Mouse (Mus musculus): ENCODE data around the gene Myrip. TPM values are rescaled to one million over a fixed set of nuclear protein-coding genes. Genes with fewer than 3 reads are reported as not detected.
"Not testable (repeated sequence)": the region's sequence is repeated elsewhere in the genome, so short reads cannot be mapped to it uniquely, and the experiment has no call there.

The Myrip gene
- 0.24 and 0.29 TPM in 2 replicates for polyA plus RNA-seq (2015; fragmentation: Nextera tagmentation; extraction: Ambion mirVana)

- WGBS = 80% methylated on average over 1 of the region's 1 CpGs
- not testable (repeated sequence) for ATAC-seq (ENCODE audit: low read depth)
- peaks cover 44% of the 10 kb centered on the region for H3K27me3 ChIP-seq (ENCODE audit: control insufficient read depth, insufficient read depth, low read depth, low read length)
Observed at GRCm38 (mm10) chr9:120301213-120301612, at the start of gene Myrip. TSS of gene Myrip (plus strand) at chr9:120301513.

GRCm38 (mm10) chr9:120259805-120260204 is 41.5 kb upstream of the Myrip start:
- Histone ChIP-seq H3K4me2 (ENCODE audit: low read depth, low read length) (no peak overlapping the region), H3K36me3 (ENCODE audit: control insufficient read depth, insufficient read depth, low read length) (no peaks in the 10 kb centered on the region), H3K9me3 (ENCODE audit: control insufficient read depth, low read length) (no peaks in the 10 kb centered on the region), H3K27me3 (ENCODE audit: control insufficient read depth, insufficient read depth, low read depth, low read length) (no peaks in the 10 kb centered on the region), H3K27ac (ENCODE audit: low read length) (no peak overlapping the region), H3K4me1 (replicated peaks; ENCODE audit: control insufficient read depth, insufficient read depth, low read length) (no peaks in the 10 kb centered on the region), H3K9ac (ENCODE audit: low read length) (no peak overlapping the region), H3K4me3 (ENCODE audit: low read length) (no peak overlapping the region)
- ATAC-seq (ENCODE audit: low read depth) = no peak
- WGBS = 50% methylated on average over 8 of the region's 8 CpGs

More at GRCm38 (mm10) chr9:120301213-120301612, at the start of gene Myrip:
- H3K36me3 ChIP-seq (ENCODE audit: control insufficient read depth, insufficient read depth, low read length); H3K4me1 ChIP-seq (replicated peaks; ENCODE audit: control insufficient read depth, insufficient read depth, low read length); H3K27ac ChIP-seq (ENCODE audit: low read length); H3K9me3 ChIP-seq (ENCODE audit: control insufficient read depth, low read length); H3K9ac ChIP-seq (ENCODE audit: low read length); H3K4me3 ChIP-seq (ENCODE audit: low read length); H3K4me2 ChIP-seq (ENCODE audit: low read depth, low read length): not testable (repeated sequence)

GRCm38 (mm10) chr9:120263994-120264393 is 37.3 kb upstream of the Myrip start:
- no peaks in the 10 kb centered on the region for H3K9me3 ChIP-seq (ENCODE audit: control insufficient read depth, low read length)
- no peaks in the 10 kb centered on the region for H3K27me3 ChIP-seq (ENCODE audit: control insufficient read depth, insufficient read depth, low read depth, low read length)
- no peaks in the 10 kb centered on the region for H3K36me3 ChIP-seq (ENCODE audit: control insufficient read depth, insufficient read depth, low read length)
- no peak overlapping the region for H3K4me2 ChIP-seq (ENCODE audit: low read depth, low read length)
- H3K27ac ChIP-seq (ENCODE audit: low read length) = no peak overlapping the region
- H3K4me3 ChIP-seq (ENCODE audit: low read length) = no peak overlapping the region
- H3K9ac ChIP-seq (ENCODE audit: low read length) = no peak overlapping the region
- ATAC-seq (ENCODE audit: low read depth) = no peak
- H3K4me1 ChIP-seq (replicated peaks; ENCODE audit: control insufficient read depth, insufficient read depth, low read length) = no peaks in the 10 kb centered on the region
- 47% methylated on average over 5 of the region's 5 CpGs for WGBS

- no peaks in the 10 kb centered on the region for H3K9me3 ChIP-seq (ENCODE audit: control insufficient read depth, low read length)
- no peak overlapping the region for H3K9ac ChIP-seq (ENCODE audit: low read length)
- H3K27ac ChIP-seq (ENCODE audit: low read length) = no peak overlapping the region
- no peaks in the 10 kb centered on the region for H3K4me1 ChIP-seq (replicated peaks; ENCODE audit: control insufficient read depth, insufficient read depth, low read length)
- no peaks in the 10 kb centered on the region for H3K36me3 ChIP-seq (ENCODE audit: control insufficient read depth, insufficient read depth, low read length)
- no peak overlapping the region for H3K4me2 ChIP-seq (ENCODE audit: low read depth, low read length)
- ATAC-seq (ENCODE audit: low read depth) = no peak
- WGBS = 64% methylated on average over 8 of the region's 8 CpGs
- H3K4me3 ChIP-seq (ENCODE audit: low read length) = no peak overlapping the region
- no peaks in the 10 kb centered on the region for H3K27me3 ChIP-seq (ENCODE audit: control insufficient read depth, insufficient read depth, low read depth, low read length)
Observed at GRCm38 (mm10) chr9:120273083-120273482, 28.2 kb upstream of the Myrip start.

- 71% methylated on average over 7 of the region's 7 CpGs for WGBS
- H3K9me3 ChIP-seq (ENCODE audit: control insufficient read depth, low read length) = no peaks in the 10 kb centered on the region
Observed at GRCm38 (mm10) chr9:120275226-120275625, 26.1 kb upstream of the Myrip start.

GRCm38 (mm10) chr9:120281147-120281546 is 20.2 kb upstream of the Myrip start:
- Histone ChIP-seq H3K4me3 (ENCODE audit: low read length) (no peak overlapping the region), H3K9me3 (ENCODE audit: control insufficient read depth, low read length) (no peaks in the 10 kb centered on the region), H3K27ac (ENCODE audit: low read length) (no peak overlapping the region), H3K4me1 (replicated peaks; ENCODE audit: control insufficient read depth, insufficient read depth, low read length) (no peaks in the 10 kb centered on the region), H3K36me3 (ENCODE audit: control insufficient read depth, insufficient read depth, low read length) (no peaks in the 10 kb centered on the region), H3K27me3 (ENCODE audit: control insufficient read depth, insufficient read depth, low read depth, low read length) (no peaks in the 10 kb centered on the region), H3K4me2 (ENCODE audit: low read depth, low read length) (no peak overlapping the region), H3K9ac (ENCODE audit: low read length) (no peak overlapping the region)
- 86% methylated on average over 12 of the region's 12 CpGs for WGBS
- no peak for ATAC-seq (ENCODE audit: low read depth)

More at GRCm38 (mm10) chr9:120275226-120275625, 26.1 kb upstream of the Myrip start:
- Histone ChIP-seq H3K4me2 (ENCODE audit: low read depth, low read length) (no peak overlapping the region), H3K27ac (ENCODE audit: low read length) (no peak overlapping the region), H3K36me3 (ENCODE audit: control insufficient read depth, insufficient read depth, low read length) (no peaks in the 10 kb centered on the region), H3K4me3 (ENCODE audit: low read length) (no peak overlapping the region), H3K27me3 (ENCODE audit: control insufficient read depth, insufficient read depth, low read depth, low read length) (no peaks in the 10 kb centered on the region), H3K4me1 (replicated peaks; ENCODE audit: control insufficient read depth, insufficient read depth, low read length) (no peaks in the 10 kb centered on the region), H3K9ac (ENCODE audit: low read length) (no peak overlapping the region)
- ATAC-seq (ENCODE audit: low read depth) = no peak

- Histone ChIP-seq H3K4me3 (ENCODE audit: low read length) (no peak overlapping the region), H3K27ac (ENCODE audit: low read length) (no peak overlapping the region), H3K4me2 (ENCODE audit: low read depth, low read length) (no peak overlapping the region), H3K4me1 (replicated peaks; ENCODE audit: control insufficient read depth, insufficient read depth, low read length) (no peaks in the 10 kb centered on the region), H3K36me3 (ENCODE audit: control insufficient read depth, insufficient read depth, low read length) (no peaks in the 10 kb centered on the region), H3K9ac (ENCODE audit: low read length) (no peak overlapping the region), H3K9me3 (ENCODE audit: control insufficient read depth, low read length) (no peaks in the 10 kb centered on the region), H3K27me3 (ENCODE audit: control insufficient read depth, insufficient read depth, low read depth, low read length) (no peaks in the 10 kb centered on the region)
- no peak for ATAC-seq (ENCODE audit: low read depth)
- WGBS = 47% methylated on average over 9 of the region's 9 CpGs
Observed at GRCm38 (mm10) chr9:120282461-120283047, 18.8 kb upstream of the Myrip start.

GRCm38 (mm10) chr9:120283556-120283955 is 17.8 kb upstream of the Myrip start:
- H3K36me3 ChIP-seq (ENCODE audit: control insufficient read depth, insufficient read depth, low read length) = no peaks in the 10 kb centered on the region
- ATAC-seq (ENCODE audit: low read depth) = no peak
- H3K9me3 ChIP-seq (ENCODE audit: control insufficient read depth, low read length) = no peaks in the 10 kb centered on the region

GRCm38 (mm10) chr9:120288011-120288410 is 13.3 kb upstream of the Myrip start:
- Histone ChIP-seq H3K36me3 (ENCODE audit: control insufficient read depth, insufficient read depth, low read length) (no peaks in the 10 kb centered on the region), H3K4me1 (replicated peaks; ENCODE audit: control insufficient read depth, insufficient read depth, low read length) (no peaks in the 10 kb centered on the region), H3K27ac (ENCODE audit: low read length) (no peak overlapping the region), H3K9me3 (ENCODE audit: control insufficient read depth, low read length) (no peaks in the 10 kb centered on the region), H3K4me3 (ENCODE audit: low read length) (no peak overlapping the region), H3K9ac (ENCODE audit: low read length) (no peak overlapping the region), H3K27me3 (ENCODE audit: control insufficient read depth, insufficient read depth, low read depth, low read length) (no peaks in the 10 kb centered on the region), H3K4me2 (ENCODE audit: low read depth, low read length) (no peak overlapping the region)
- 51% methylated on average over 3 of the region's 3 CpGs for WGBS
- no peak for ATAC-seq (ENCODE audit: low read depth)

More at GRCm38 (mm10) chr9:120283556-120283955, 17.8 kb upstream of the Myrip start:
- H3K9ac ChIP-seq (ENCODE audit: low read length) = no peak overlapping the region
- no peak overlapping the region for H3K4me3 ChIP-seq (ENCODE audit: low read length)
- no peak overlapping the region for H3K4me2 ChIP-seq (ENCODE audit: low read depth, low read length)
- no peak overlapping the region for H3K27ac ChIP-seq (ENCODE audit: low read length)
- H3K27me3 ChIP-seq (ENCODE audit: control insufficient read depth, insufficient read depth, low read depth, low read length) = no peaks in the 10 kb centered on the region
- 84% methylated on average over 12 of the region's 12 CpGs for WGBS
- no peaks in the 10 kb centered on the region for H3K4me1 ChIP-seq (replicated peaks; ENCODE audit: control insufficient read depth, insufficient read depth, low read length)
